Mouse (Mus musculus): ENCODE measurements around the gene Sbk1. TPM values are rescaled to one million over a fixed set of nuclear protein-coding genes. Genes with fewer than 3 reads are reported as not detected.
A peak's percentile ranks its signal among the peaks of the same experiment; 100 is the strongest.

The Sbk1 gene
- total and polyA plus RNA-seq, 2 experiments from 2014 or later = 204 to 497 TPM

- peaks cover 35% of the 10 kb centered on the region for H3K4me1 ChIP-seq (ENCODE audit: insufficient read depth)
- 68% methylated on average over 5 of the region's 5 CpGs for WGBS
- H3K27ac ChIP-seq (ENCODE audit: low read depth, low read length) = no peak overlapping the region
- ATAC-seq = no peak
- no peak for TF ChIP-seq CTCF (IDR thresholded peaks at IDR 0.05; ENCODE audit: low read depth)
- H3K9me3 ChIP-seq (ENCODE audit: low read length) = no peaks in the 10 kb centered on the region
- peak overlapping the region; percentile 76 for H3K4me3 ChIP-seq (ENCODE audit: low read depth, low read length)
- H3K36me3 ChIP-seq (ENCODE audit: insufficient read depth) = peaks cover 19% of the 10 kb centered on the region; the same call in 1 of the 2 replicates
- peak overlapping the region; percentile 80 for H3K4me2 ChIP-seq (ENCODE audit: low read depth)
- no peak for DNase-seq
- no peaks in the 10 kb centered on the region for H3K27me3 ChIP-seq (ENCODE audit: insufficient read depth, low read length)
- peak overlapping the region; percentile 99 for H3K9ac ChIP-seq
These were observed 3.3 kb downstream of the Sbk1 start for GRCm38 (mm10) chr7:126275711-126276110.

GRCm38 (mm10) chr7:126276297-126276696, 3.9 kb downstream of the Sbk1 start:
- 39% methylated on average over 6 of the region's 6 CpGs for WGBS
- peak overlapping the region; percentile 76 for H3K4me3 ChIP-seq (ENCODE audit: low read depth, low read length)
- peaks cover 19% of the 10 kb centered on the region; the same call in 1 of the 2 replicates for H3K36me3 ChIP-seq (ENCODE audit: insufficient read depth)
- DNase-seq = no peak
- no peak overlapping the region for H3K27ac ChIP-seq (ENCODE audit: low read depth, low read length)
- peak overlapping the region; percentile 99 for H3K9ac ChIP-seq
- TF ChIP-seq CTCF (IDR thresholded peaks at IDR 0.05; ENCODE audit: low read depth) = no peak
- no peaks in the 10 kb centered on the region for H3K27me3 ChIP-seq (ENCODE audit: insufficient read depth, low read length)
- H3K4me1 ChIP-seq (ENCODE audit: insufficient read depth) = peaks cover 35% of the 10 kb centered on the region
- no peak for ATAC-seq
- peak overlapping the region; percentile 80 for H3K4me2 ChIP-seq (ENCODE audit: low read depth)
- H3K9me3 ChIP-seq (ENCODE audit: low read length) = no peaks in the 10 kb centered on the region

GRCm38 (mm10) chr7:126277536-126278295, 5.3 kb downstream of the Sbk1 start:
- Histone ChIP-seq H3K4me3 (ENCODE audit: low read depth, low read length) (peak overlapping the region; percentile 76; the same call in 1 of the 2 replicates), H3K27me3 (ENCODE audit: insufficient read depth, low read length) (no peaks in the 10 kb centered on the region), H3K4me2 (ENCODE audit: low read depth) (peak overlapping the region; percentile 80), H3K36me3 (ENCODE audit: insufficient read depth) (peaks cover 21% of the 10 kb centered on the region), H3K9ac (peak overlapping the region; percentile 99), H3K4me1 (ENCODE audit: insufficient read depth) (peaks cover 35% of the 10 kb centered on the region), H3K27ac (ENCODE audit: low read depth, low read length) (no peak overlapping the region), H3K9me3 (ENCODE audit: low read length) (no peaks in the 10 kb centered on the region)
- ATAC-seq (no peak), DNase-seq (no peak)
- 42% methylated on average over 22 of the region's 22 CpGs for WGBS
- TF ChIP-seq CTCF (IDR thresholded peaks at IDR 0.05; ENCODE audit: low read depth) = no peak

- DNase-seq = no peak
- TF ChIP-seq CTCF (IDR thresholded peaks at IDR 0.05; ENCODE audit: low read depth) = no peak
- H3K9me3 ChIP-seq (ENCODE audit: low read length) = no peaks in the 10 kb centered on the region
- H3K36me3 ChIP-seq (ENCODE audit: insufficient read depth) = peaks cover 25% of the 10 kb centered on the region
- H3K4me3 ChIP-seq (ENCODE audit: low read depth, low read length) = no peak overlapping the region
- WGBS = 80% methylated on average over 5 of the region's 5 CpGs
- H3K27me3 ChIP-seq (ENCODE audit: insufficient read depth, low read length) = no peaks in the 10 kb centered on the region
- peaks cover 35% of the 10 kb centered on the region for H3K4me1 ChIP-seq (ENCODE audit: insufficient read depth)
- ATAC-seq = no peak
- H3K4me2 ChIP-seq (ENCODE audit: low read depth) = no peak overlapping the region
- H3K27ac ChIP-seq (ENCODE audit: low read depth, low read length) = no peak overlapping the region
- 0 out of 2 replicates have a peak overlapping the region, but pooled peaks have one; percentile 18 for H3K9ac ChIP-seq
These were observed 6.4 kb downstream of the Sbk1 start for GRCm38 (mm10) chr7:126278799-126279198.

- ATAC-seq = no peak
- no peak for DNase-seq
- WGBS = 72% methylated on average over 8 of the region's 8 CpGs
- Histone ChIP-seq H3K9me3 (ENCODE audit: low read length) (no peaks in the 10 kb centered on the region), H3K36me3 (ENCODE audit: insufficient read depth) (peaks cover 30% of the 10 kb centered on the region), H3K4me1 (ENCODE audit: insufficient read depth) (peaks cover 35% of the 10 kb centered on the region), H3K9ac (0 out of 2 replicates have a peak overlapping the region, but pooled peaks have one; percentile 18), H3K4me3 (ENCODE audit: low read depth, low read length) (no peak overlapping the region), H3K4me2 (ENCODE audit: low read depth) (0 out of 2 replicates have a peak overlapping the region, but pooled peaks have one; percentile 5), H3K27me3 (ENCODE audit: insufficient read depth, low read length) (no peaks in the 10 kb centered on the region), H3K27ac (ENCODE audit: low read depth, low read length) (no peak overlapping the region)
- no peak for TF ChIP-seq CTCF (IDR thresholded peaks at IDR 0.05; ENCODE audit: low read depth)
These were observed 7.5 kb downstream of the Sbk1 start for GRCm38 (mm10) chr7:126279774-126280482.

GRCm38 (mm10) chr7:126280696-126281095, 8.3 kb downstream of the Sbk1 start:
- Histone ChIP-seq H3K4me1 (ENCODE audit: insufficient read depth) (peaks cover 35% of the 10 kb centered on the region), H3K4me2 (ENCODE audit: low read depth) (no peak overlapping the region), H3K9ac (no peak overlapping the region), H3K27ac (ENCODE audit: low read depth, low read length) (no peak overlapping the region), H3K4me3 (ENCODE audit: low read depth, low read length) (no peak overlapping the region), H3K36me3 (ENCODE audit: insufficient read depth) (peaks cover 30% of the 10 kb centered on the region), H3K27me3 (ENCODE audit: insufficient read depth, low read length) (no peaks in the 10 kb centered on the region), H3K9me3 (ENCODE audit: low read length) (no peaks in the 10 kb centered on the region)
- WGBS = 66% methylated on average over 6 of the region's 6 CpGs
- no peak for DNase-seq
- ATAC-seq = no peak
- TF ChIP-seq CTCF (IDR thresholded peaks at IDR 0.05; ENCODE audit: low read depth) = no peak
